Mouse (Mus musculus) left cerebral cortex, postnatal 25 days (tissue): ENCODE data around the gene Olfr1100. TPM values are rescaled to one million over a fixed set of nuclear protein-coding genes. Genes with fewer than 3 reads are reported as not detected.

ENCODE experiments used
- DNase-seq, 2 experiments: peaks; one replicate each; pipeline ENCODE4 v3.0.0; 2022; ENCODE audit warnings: low spot score in 2 of 2, mixed read lengths in 1 of 2
- intact Hi-C: fragments of 180-260 bp; cut with DNase I; formaldehyde crosslinking; loops from one replicate; pipeline ENCODE4 v1.15.1; 2025
- total RNA-seq, 2 experiments: library from RNA; stranded (reverse); gene quantifications; 2 replicates each; pipeline ENCODE4 v1.2.3; 2021

The Olfr1100 gene
- total RNA-seq: not detected

DNA sequence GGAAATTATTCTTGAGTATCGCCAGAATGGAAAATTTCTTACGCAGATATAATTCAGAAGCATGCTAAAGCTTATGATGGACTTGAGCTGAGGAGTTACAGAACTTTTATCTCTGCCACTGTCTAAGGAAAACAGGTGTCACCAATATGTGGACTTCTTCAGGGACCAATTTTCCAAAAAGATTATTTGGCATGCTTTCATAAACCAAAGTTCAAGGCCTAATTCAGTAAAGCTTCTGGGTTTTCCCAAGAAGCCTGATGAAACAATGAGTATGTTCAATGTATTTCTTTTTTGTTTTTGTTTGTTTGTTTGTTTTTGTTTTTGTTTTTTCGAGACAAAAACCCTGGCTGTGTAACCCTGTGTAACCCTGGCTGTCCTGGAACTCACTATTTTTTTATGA, at the start of gene Olfr1100:
Gene Olfr1100 (minus strand): TSS at position 101 of the 400 bp plus-strand sequence.
- no peak for DNase-seq
- intact Hi-C loops: no loop called here

DNA sequence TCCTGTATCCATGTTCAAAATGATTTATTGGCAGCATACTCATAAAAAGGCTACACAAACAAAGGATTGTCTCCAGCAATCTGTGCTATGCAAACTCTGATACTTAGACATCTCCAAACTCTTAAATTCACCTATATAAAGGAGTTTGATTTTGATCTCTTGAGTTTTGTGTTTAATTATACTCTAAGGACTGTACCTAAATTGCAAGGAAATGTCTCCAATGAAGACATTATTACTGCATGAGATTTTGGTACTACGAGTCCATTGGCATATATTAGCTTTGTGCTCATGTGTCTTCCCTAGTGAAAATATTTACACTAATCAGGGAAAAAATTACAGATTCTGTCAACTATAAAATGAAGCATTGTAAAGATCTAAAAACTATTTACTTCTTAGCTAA, 47.2 kb upstream of the Olfr1100 start, which contains the start of gene Olfr1104:
Gene Olfr1104 (minus strand): TSS at position 101 of the 400 bp plus-strand sequence.
- intact Hi-C loops: no loop called here
- no peak for DNase-seq

DNA sequence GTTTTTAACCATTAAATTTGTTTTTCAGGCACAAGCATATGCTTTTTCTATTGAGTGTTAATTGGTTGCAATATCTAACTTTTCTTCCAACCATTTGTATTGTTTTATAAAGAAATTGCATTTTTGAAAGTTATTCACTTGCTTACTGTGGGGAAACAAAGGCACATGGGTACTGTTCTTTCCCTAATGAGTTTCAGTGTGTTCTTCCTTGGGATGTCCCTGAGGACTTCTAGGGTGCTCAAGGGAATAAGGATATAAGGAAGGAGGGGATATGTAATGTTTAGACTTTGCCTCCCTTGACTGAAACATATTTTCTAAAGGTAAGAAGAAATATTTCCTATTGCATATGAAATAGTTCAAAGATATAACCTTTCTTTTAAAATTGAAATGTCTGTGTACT, 18.3 kb upstream of the Olfr1100 start, which contains the start of gene Olfr1102:
Gene Olfr1102 (plus strand): TSS at position 301 of the 400 bp plus-strand sequence.
- intact Hi-C loops: no loop called here

DNA sequence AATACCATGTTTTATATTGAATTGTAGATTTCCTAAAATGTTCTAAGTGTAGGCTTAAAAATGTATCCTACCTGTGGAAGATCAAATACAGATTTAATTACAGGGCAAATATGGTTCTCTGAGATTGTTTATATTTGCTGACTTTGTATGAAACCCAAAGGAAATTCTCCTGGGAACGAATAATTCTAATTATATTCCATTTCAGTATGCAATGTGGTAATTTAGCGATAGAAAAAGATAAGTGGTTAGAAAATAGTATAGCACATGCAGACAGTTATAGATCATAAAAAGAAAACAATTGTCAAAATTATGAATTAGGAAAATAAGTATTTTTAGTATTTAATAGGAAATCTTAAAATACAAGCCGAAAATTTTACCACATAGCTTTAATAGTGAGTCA, 11.4 kb upstream of the Olfr1100 start, which contains the start of gene Olfr1101:
Gene Olfr1101 (minus strand): TSS at position 101 of the 400 bp plus-strand sequence.
- intact Hi-C loops: no loop called here

More for the DNA sequence above, 18.3 kb upstream of the Olfr1100 start, which contains the start of gene Olfr1102:
- no peak for DNase-seq

DNA sequence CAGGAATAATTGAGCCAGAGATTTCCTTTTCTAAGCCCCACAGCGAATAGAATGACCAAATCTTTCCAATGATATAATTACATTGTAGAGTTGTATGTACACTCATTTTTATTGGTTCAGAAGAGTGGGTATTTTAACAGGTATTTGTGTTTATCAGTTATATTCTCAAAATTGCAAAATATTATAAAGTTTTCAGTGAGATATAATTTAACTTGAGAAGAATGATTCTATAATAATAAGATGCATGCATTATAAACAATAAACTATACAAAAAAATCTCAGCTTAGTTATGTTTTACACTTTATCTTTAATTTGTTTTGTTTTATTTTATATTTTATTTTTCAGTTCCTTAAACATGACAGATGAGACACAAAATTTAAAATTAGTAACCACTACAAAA, 19.2 kb downstream of the Olfr1100 start, which contains the start of gene Olfr1099:
Gene Olfr1099 (minus strand): TSS at position 101 of the 400 bp plus-strand sequence.
- DNase-seq: no peak
- intact Hi-C loops: no loop called here

More for the DNA sequence above, 11.4 kb upstream of the Olfr1100 start, which contains the start of gene Olfr1101:
- no peak for DNase-seq

DNA sequence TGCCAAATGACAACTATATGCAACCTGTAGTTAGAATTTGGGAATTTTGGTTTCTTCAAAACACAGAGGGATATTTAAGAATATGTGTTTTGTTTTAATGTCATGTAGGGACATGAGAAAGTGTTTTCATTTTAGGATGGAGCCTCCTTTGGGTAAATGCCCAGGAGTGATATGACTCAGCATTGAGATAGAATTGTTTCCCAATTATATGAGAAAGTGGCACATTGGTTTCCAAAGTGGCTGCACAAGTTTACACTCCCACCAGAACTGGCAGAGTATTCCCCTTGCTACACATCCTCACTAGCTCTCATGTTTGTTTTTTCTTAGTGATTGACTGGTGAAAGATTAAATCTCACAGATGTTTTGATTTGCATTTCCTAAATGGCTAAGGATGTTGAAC, 53.2 kb downstream of the Olfr1100 start:
- intact Hi-C loops: no loop called here
- DNase-seq: peak in 1 of 2 experiments; percentile 75

Other genes starting within 250 kb of the Olfr1100 start
- gene Olfr1089, start 246.3 kb downstream of the Olfr1100 start, total RNA-seq: not detected
- gene Olfr1090, start 221.0 kb downstream of the Olfr1100 start, total RNA-seq: not detected
- not detected for gene Olfr1093, start 197.5 kb downstream of the Olfr1100 start, total RNA-seq
- gene Olfr141, start 169.9 kb downstream of the Olfr1100 start, total RNA-seq: not detected
- gene Olfr1094, start 155.3 kb downstream of the Olfr1100 start, total RNA-seq: not detected
- not detected for gene Olfr1095, start 128.3 kb downstream of the Olfr1100 start, total RNA-seq
- not detected for gene Gm13723, start 105.2 kb downstream of the Olfr1100 start, total RNA-seq
- gene Olfr1097, start 87.7 kb downstream of the Olfr1100 start, total RNA-seq: not detected
- gene Olfr1098, start 55.4 kb downstream of the Olfr1100 start, total RNA-seq: not detected
- gene Olfr1099, start 19.3 kb downstream of the Olfr1100 start, total RNA-seq: not detected
- gene Olfr1101, start 11.3 kb upstream of the Olfr1100 start, total RNA-seq: not detected
- gene Olfr1102, start 18.4 kb upstream of the Olfr1100 start, total RNA-seq: not detected
- gene Olfr1104, start 47.1 kb upstream of the Olfr1100 start, total RNA-seq: not detected
- not detected for gene Olfr1105, start 56.6 kb upstream of the Olfr1100 start, total RNA-seq
- gene Olfr1106, start 72.3 kb upstream of the Olfr1100 start, total RNA-seq: not detected
- not detected for gene Olfr1107, start 95.9 kb upstream of the Olfr1100 start, total RNA-seq
- gene Olfr1109, start 116.1 kb upstream of the Olfr1100 start, total RNA-seq: not detected
- not detected for gene Olfr259, start 134.6 kb upstream of the Olfr1100 start, total RNA-seq
- not detected for gene Olfr1110, start 160.3 kb upstream of the Olfr1100 start, total RNA-seq
- gene Olfr1111, start 172.7 kb upstream of the Olfr1100 start, total RNA-seq: not detected
- not detected for gene Olfr1112, start 207.8 kb upstream of the Olfr1100 start, total RNA-seq
- not detected for gene Olfr1113, start 229.0 kb upstream of the Olfr1100 start, total RNA-seq